Mouse (Mus musculus) erythroblast, embryonic 14.5 days (primary cell): ENCODE data around the gene Atg10.

Experiments used
- GATA1 ChIP-seq: IDR thresholded peaks from 2 replicates; pipeline ENCODE4 v1.6.1; 2012; ENCODE audit warnings: low read length, inconsistent platforms, mixed read lengths
- TAL1 ChIP-seq: IDR thresholded peaks from 3 replicates; pipeline ENCODE4 v1.6.1; 2012; ENCODE audit warnings: low read length, inconsistent platforms, mixed read lengths

DNA sequence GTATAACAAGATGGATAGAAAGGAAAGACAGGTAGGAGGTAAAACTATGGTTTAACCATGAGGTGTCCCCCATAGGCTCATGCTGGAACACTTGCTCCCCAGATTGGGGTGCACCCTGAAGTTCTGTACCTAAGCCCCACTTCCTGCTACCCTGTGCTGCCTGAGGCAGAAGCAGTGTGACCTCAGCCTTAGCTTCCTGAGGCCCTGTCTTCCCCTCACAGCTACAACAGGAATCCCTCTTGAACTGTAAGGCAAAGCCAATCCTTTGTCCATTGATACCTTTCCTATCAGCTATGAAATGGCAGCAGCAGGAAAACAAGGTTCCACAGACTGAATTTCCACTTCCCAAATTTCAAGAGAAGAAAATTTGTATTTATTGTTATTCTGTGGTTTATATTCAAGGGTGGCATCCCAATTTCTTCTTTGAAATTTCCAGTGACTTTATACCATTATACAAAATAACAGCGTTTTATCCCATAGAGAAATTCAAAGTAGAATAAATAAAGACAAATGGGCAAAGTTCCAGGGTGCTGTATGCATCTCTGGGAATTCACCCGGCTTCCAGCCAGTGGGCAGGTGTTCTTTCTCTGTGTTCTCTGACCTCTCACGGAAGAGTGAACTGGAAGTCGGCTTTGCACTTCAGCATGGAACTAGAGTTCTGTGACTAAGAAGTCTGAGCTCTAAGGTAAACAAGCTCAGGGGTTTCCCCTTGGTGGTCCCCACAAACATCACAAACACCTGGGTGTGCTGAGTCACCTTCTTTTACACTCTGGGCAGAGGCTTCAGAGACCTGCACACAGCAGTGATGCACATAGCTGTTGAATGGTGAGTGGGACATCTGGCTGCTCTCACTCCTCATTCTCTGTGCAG lies 132.7 kb downstream of the Atg10 start:
- TF ChIP-seq GATA1 (no peak), TAL1 (no peak)
